Mouse (Mus musculus): ENCODE results near the gene Ugt1a8.
A peak's percentile ranks its signal among the peaks of the same experiment; 100 is the strongest.
"Not testable (repeated sequence)": the region's sequence is repeated elsewhere in the genome, so short reads cannot be mapped to it uniquely, and the experiment has no call there.

Ugt1a8 gene

DNA sequence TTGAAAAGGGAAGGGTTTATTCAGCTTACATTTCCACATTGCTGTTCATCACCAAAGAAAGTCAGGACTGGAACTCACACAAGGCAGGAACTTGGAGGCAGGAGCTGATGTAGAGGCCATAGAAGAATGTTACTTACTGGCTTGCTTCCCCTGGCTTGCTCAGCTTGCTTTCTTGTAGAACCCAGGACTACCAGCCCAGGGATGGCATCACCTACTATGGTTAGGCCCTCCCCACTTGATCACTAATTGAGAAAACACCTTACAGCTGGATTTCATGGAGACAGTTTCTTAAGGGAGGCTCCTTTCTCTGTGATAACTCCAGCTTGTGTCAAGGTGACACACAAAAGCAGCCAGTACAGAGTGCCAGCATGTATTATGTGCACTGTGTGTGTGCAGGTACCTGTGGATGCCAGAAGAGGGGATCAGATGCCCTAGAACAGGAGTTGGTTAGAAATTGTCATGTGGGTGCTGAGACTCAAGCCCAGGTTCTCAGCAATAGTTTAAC is 135.4 kb downstream of the Ugt1a8 start:
- not testable (repeated sequence) for DNase-seq

DNA sequence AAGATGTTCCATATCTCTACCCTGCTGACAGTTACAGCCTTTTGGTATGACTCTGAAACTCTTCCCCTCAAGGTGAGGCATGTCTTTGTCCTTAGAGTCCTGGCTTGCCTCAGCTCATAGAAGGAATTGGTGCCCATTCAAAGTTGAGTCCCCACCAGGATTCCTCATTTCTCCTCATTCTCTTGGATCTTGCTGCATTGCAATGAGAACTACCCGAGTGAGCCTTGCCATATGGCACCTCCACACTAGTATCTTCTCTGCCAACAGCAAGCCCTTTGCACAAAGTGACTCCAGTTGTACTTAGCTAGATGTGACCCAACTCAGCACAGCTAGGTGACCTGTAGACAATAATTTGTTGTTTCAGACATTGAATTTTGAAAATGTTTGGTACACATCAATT is 136.0 kb downstream of the Ugt1a8 start:
- no peak for DNase-seq

- peak; percentile 46 to 69 for DNase-seq
These were observed 136.6 kb downstream of the Ugt1a8 start for GRCm38 (mm10) chr1:88224029-88224776.

DNA sequence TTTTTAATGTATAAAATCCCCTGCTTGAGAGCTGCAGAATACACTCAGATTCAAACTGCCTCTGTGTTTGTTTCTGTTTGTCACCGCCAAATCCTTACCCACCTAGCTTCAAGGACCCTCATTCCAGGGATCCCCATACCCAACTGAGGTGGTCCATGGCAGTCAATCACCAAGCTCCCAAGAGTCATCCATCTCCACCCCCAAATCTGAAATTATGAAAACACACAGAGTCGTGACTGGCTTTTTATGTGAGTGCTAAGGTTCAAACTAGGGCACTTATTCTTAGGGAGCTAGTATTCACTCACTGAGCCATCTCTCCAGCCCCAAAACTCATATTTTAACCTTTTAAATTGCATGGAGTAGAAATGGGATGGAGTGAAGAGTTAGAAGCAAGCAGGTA is 137.7 kb downstream of the Ugt1a8 start:
- not testable (repeated sequence) for DNase-seq

DNA sequence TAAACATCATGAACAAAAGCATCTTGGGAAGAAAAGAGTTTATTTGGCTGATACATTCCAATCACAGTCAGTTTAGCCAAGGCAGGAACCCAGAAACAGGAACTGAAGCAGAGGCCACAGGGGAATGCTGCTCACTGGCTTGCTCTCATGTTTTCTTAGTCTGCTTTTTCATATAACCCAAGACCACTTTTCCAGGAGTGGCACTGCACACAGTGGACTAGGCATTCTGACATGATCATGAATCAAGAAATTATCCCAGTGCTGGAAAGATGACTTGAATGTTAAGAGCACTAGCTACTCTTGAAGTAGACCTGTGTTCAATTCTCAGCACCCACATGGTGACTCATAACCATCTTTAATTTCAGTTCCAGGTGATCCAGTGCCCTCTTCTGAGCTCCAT is 138.1 kb downstream of the Ugt1a8 start:
- no peak for DNase-seq

GRCm38 (mm10) chr1:88226670-88227379 is 139.2 kb downstream of the Ugt1a8 start, which contains the start of gene Mroh2a:
TSS of gene Mroh2a (plus strand) at chr1:88226986.
- peak in 1 of 2 experiments; percentile 5 for DNase-seq

GRCm38 (mm10) chr1:88227482-88227881 is 139.9 kb downstream of the Ugt1a8 start:
- peak in 1 of 2 experiments; percentile 2 for DNase-seq

GRCm38 (mm10) chr1:88228121-88228520 is 140.5 kb downstream of the Ugt1a8 start:
- DNase-seq, result peak in 1 of 2 experiments; percentile 8

GRCm38 (mm10) chr1:88229566-88229965 is 142.0 kb downstream of the Ugt1a8 start:
- no peak for DNase-seq

DNA sequence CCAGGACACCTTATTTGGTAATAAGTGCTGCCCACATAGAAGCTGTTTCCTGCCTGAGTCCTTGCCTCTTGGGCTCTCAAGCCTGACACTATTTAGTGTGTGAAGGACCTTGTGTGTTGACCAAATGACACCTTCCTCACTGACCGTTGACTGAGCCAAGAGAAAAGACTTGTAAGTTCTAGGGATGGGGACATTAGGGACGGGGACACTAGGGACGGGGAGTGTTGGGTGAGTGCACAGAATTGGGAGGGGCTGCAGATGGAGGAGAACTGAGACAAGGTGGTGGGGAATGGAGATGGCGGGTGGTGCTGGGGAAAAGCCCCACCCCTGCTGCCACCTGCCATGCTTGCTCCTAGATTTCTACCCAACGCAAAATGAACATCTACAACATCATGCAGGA is 142.4 kb downstream of the Ugt1a8 start:
- no peak for DNase-seq

GRCm38 (mm10) chr1:88230421-88230820 is 142.8 kb downstream of the Ugt1a8 start:
- DNase-seq, result no peak

DNA sequence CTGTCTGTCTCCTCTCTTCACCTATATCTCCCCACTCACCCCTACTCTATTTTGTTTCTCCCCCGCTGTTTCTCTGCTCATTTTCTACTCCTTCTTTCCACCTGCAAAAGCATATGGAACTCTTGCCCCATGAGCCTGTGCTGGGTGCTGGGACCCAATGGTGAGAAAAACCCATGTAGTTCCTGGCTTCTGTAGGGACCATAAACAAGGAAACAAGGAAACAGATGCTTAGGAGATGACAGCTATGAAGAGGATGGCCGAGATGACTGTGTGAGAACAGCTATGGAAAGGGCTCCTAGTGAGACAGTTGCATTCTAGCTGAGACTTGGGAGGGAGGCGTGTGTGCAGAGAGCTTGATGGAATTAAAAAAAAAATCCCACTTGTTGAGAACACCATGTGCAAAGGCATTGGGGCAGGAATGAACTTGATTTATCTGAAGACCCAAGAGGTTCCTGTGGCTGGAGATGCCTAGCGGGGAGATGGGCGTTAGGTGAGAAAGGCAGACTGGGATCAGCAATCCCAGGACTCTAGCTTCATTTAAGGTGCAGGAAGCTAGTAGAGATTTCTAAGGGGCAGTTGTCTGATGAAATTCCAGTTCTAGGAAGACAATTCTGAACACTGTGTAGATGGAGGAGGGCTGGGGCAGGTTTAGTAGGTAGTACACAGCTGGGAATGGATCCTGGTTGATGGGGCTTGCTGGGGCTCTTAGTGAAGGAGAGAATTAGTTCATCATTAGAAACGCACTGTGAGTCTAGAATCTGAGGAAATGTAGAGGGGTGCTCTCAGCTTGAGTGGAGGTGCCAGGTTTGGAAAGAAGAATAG is 143.6 kb downstream of the Ugt1a8 start:
- DNase-seq, result no peak

DNA sequence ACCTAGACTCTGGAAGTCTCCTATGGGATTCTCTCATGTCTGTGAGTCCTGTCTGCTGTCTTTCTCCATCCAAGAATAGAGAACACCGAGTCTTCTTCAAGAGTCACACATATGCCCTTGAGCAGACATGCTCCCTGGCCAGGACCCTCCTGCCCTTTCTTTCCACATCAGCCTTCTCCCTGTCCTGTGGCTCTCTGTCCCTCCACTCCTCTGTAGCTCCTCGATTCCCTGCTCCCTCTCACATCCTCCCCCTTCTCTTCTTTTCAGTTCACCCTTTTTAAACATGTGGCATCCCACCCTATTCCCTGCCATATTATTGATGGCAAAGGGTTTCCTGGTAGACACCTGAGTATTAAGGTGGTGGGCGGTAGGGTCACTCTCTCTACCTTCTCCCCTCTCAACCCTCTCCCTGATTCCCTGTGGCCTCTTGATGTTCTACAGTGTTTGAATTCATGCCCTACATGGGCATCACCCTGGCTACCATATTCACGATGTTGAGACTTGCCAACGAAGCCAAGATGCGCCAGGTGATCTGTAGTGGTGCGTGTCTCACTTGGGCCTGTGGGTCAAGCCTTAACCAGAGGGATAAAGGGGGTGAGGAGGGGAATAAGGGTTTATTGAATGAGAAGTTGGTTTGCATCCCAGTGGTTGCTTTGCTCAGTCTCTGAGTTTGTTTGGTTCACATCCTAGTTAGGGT is 144.3 kb downstream of the Ugt1a8 start:
- no peak for DNase-seq

DNA sequence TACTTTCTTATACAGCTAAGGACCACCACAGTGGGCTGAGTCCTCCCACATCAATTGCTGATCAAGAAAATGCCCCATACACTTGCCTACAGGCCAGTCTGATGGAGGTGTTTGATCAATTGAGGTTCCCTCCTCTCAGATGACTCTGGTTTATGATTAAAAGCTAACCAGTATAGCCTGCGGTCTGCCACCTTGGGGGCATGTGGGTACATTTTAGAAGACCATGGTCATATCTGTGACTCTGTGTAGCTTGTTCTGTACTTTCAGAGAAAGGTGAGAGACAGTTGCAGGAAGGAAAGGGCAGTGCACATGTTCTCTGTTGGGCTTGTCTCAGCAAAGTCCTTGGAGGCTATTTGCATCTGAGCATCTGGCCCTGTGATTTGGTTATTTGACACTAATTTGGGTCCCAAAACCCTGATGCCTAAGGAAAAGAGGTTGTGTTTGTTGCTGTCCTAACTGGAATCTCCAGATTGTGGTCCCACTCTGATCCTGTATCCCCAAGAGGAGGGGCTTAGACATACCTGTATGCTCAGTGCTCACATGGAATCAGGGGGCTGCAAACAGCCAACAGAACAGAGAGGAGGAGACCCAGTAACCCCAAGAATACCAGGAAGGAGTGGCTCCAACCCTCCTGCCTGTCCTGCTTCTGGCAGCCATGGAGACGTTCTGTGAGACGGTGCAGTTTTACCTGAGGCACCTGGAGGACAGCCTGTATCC is 145.2 kb downstream of the Ugt1a8 start:
- no peak for DNase-seq

DNA sequence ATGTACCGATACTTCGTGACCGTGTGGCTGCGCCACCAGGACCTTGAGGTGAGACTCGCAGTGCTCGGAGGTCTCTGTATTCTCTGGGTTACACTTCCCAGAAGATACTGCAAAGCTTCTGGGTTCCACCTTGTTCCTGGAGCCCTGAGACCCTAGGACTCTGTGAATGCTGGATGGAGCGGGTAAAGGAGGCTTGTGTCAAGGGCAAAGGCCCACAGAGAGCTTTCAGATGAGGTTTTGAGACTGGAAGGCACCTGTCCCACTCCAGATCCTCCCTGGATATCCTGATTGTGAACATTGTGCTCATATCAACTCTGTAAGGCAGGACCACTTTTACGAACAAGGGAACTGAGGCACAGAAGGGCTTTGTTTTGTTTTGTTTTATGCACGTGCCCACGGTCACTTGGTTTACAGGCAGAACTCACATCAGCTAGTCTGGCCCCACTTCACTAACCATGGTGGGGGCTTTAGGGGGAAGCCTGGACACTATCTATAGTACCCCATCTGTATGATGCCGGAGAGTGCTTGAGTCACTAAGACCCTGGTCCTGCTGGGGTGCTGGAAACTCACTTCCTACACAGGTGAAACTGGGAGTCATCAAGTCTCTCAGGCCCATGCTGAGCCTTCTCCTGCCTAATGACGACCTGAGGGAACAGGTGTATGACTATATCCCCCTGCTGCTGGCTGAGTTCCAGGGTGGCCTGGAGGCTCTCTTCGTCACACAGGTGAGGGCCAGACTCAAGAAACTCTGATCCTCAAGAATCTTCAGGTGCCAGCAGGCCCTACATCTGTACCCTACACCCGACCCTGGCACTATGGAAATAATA is 146.0 kb downstream of the Ugt1a8 start:
- peak in 1 of 2 experiments; percentile 27 for DNase-seq

GRCm38 (mm10) chr1:88234248-88234610 is 146.6 kb downstream of the Ugt1a8 start:
- no peak for DNase-seq

DNA sequence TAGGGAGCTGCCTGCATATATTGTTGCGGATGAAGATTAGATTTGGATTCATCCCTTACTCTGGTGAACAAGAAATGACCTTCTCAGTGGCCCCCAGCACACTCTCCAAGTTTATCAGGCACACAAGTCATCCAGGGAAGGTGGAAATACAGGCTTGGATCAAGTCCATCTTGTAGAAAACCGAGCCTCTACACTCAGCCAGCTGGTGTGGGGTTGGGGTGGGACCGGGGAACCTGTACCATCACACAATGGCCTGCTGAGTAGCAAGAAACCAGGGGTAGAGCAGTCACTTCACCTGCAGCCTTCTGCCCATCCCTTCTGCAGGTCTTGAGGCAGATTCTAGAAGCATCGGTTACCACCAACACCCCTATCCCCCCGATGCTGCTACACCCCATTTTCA is 147.0 kb downstream of the Ugt1a8 start:
- DNase-seq, result peak in 1 of 2 experiments; percentile 10

- DNase-seq, result no peak
These were observed 147.7 kb downstream of the Ugt1a8 start for GRCm38 (mm10) chr1:88235046-88235893.

- peak; percentile 59 to 64 for DNase-seq
These were observed 148.3 kb downstream of the Ugt1a8 start for GRCm38 (mm10) chr1:88235894-88236415.

- no peak for DNase-seq
These were observed 149.7 kb downstream of the Ugt1a8 start for GRCm38 (mm10) chr1:88237311-88237710.
